Mouse (Mus musculus) thymus, postnatal 4 days (tissue): ENCODE results near the gene Tas2r107.
"Not testable (repeated sequence)": the region's sequence is repeated elsewhere in the genome, so short reads cannot be mapped to it uniquely, and the experiment has no call there.

Experiments used
- DNase-seq: peaks from one replicate; pipeline ENCODE4 v3.0.0; 2021

The Tas2r107 gene

DNA sequence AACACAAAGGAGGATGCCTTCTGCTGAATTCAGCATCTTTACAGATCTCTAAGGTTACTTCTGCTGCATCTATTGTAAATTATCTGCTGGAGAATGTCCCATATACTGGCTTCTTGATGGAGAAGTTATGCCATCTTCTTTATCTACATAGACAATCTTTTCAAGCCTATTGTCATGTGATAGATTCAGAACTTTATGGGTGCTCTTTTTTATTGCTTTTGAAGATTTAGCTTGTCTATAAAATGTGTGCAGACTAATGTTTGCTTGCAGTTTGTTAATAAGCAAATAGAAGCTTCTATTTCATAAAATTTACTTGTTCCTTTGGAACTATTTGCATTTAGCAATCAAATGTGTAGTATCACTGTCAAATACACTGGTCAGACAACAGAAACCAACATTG is at the start of gene Tas2r107:
TSS of gene Tas2r107 (minus strand) at position 101 of the 400 bp plus-strand sequence.
- no peak for DNase-seq

DNA sequence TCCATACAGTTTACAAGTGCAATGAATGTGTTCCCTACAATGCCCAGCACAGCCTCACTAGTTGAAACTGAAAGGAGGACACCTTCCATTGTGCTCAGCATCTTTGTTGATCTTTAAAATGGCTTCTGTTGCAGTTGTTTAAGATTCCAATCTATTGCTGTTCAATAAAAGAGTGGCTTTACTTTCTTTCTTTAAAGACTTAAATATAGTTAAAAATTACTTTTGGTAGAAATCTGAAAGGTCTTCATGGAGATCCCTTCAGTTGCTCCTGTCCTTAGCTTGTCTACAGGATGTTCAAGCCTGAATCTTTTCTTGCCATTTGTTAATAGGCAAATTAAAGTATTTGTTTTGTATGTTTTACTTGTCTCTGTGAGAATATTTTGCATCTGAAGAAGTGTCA is 30.0 kb upstream of the Tas2r107 start, which contains the start of gene Tas2r114:
TSS of gene Tas2r114 (minus strand) at position 101 of the 400 bp plus-strand sequence.
- DNase-seq = no peak

GRCm38 (mm10) chr6:131687395-131687794 is 27.4 kb upstream of the Tas2r107 start, which contains the start of gene Tas2r105:
TSS of gene Tas2r105 (minus strand) at chr6:131687495.
- DNase-seq = no peak

DNA sequence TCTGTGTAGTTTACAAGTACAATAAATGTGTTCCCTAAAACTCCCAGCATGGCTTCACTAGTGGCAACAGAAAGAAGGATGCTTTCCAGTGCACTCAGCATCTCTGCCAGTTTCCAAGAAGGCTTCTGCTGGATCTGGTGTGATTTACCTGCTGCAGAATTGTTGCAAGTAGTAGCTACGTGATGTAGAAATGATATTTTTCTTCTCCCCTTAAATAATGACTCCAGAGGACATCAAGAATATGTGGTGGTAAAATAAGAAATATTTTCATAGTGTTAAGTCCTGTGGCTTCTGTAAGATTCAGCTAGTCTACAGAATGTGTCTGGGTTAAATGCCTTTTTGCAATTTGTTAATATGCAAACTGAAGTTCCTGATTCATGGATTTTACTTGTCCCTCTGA is 25.7 kb upstream of the Tas2r107 start, which contains the start of gene Tas2r104:
TSS of gene Tas2r104 (minus strand) at position 101 of the 400 bp plus-strand sequence.
- DNase-seq = no peak

GRCm38 (mm10) chr6:131678786-131679185 is 18.8 kb upstream of the Tas2r107 start, which contains the start of gene Tas2r106:
TSS of gene Tas2r106 (minus strand) at chr6:131678886.
- no peak for DNase-seq

DNA sequence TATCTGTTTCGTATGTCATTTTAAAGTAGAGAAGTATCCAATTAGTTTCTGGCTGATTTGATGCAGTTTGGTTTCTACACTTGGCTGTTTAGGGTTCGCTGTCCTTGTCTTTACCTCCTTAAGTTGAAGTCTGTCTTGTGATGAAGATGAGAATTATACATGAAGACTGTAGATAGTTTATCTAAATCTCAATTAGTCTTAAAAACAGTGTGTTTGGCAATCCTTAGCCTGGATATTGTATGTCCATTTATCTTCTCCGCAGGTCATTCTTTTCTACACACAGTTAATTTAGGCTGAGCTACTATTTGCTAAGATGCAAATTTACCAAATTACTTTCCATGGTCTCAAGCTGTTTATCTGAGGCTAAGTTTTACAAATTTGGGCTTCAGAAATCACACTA is 29.1 kb downstream of the Tas2r107 start, which contains the start of gene Tas2r130:
TSS of gene Tas2r130 (minus strand) at position 101 of the 400 bp plus-strand sequence.
- no peak for DNase-seq

- not testable (repeated sequence) for DNase-seq
These were observed 50.0 kb downstream of the Tas2r107 start for GRCm38 (mm10) chr6:131609956-131610355.
